Mouse (Mus musculus) ES-E14 (cell line): ENCODE results near the gene U2surp. TPM values are rescaled to one million over a fixed set of nuclear protein-coding genes. Genes with fewer than 3 reads are reported as not detected.

Experiments
- DNase-seq: peaks from one replicate; pipeline ENCODE4 v3.0.0-alpha.2; 2013; ENCODE audit warnings: low read depth, low spot score
- H3K27ac ChIP-seq: 2 replicates; pipeline ENCODE4 v1.5.1; 2012; ENCODE audit warnings: low read depth, mild to moderate bottlenecking, low read length, moderate library complexity, mixed read lengths; ENCODE audit not compliant: poor library complexity, insufficient read depth, severe bottlenecking
- H3K36me3 ChIP-seq: 2 replicates; pipeline ENCODE4 v1.6.1; 2012; ENCODE audit warnings: mild to moderate bottlenecking, low read length, moderate library complexity, mixed read lengths; ENCODE audit not compliant: control insufficient read depth, poor library complexity, insufficient read depth, severe bottlenecking
- H3K4me1 ChIP-seq, 2 experiments: fragments of 150-350 bp in 1 of 2; sonication (generic) in 1 of 2; 2 replicates each; pipeline ENCODE4 v1.6.1; 2012; ENCODE audit warnings: low read length in 2 of 2, mild to moderate bottlenecking in 1 of 2, mixed read lengths in 1 of 2; ENCODE audit not compliant: control insufficient read depth in 2 of 2, insufficient read depth in 2 of 2, poor library complexity in 1 of 2
- H3K4me3 ChIP-seq, 2 experiments: fragments of 150-350 bp in 1 of 2; sonication (generic) in 1 of 2; 2 replicates each; pipeline ENCODE4 v1.5.1; 2012; ENCODE audit warnings: low read length in 2 of 2, low read depth in 1 of 2, mild to moderate bottlenecking in 1 of 2, mixed read lengths in 1 of 2; ENCODE audit not compliant: insufficient read depth in 1 of 2, poor library complexity in 1 of 2, severe bottlenecking in 1 of 2
- H3K9ac ChIP-seq: 2 replicates; pipeline ENCODE4 v1.6.1; 2012; ENCODE audit warnings: low read depth, mild to moderate bottlenecking, low read length, mixed read lengths; ENCODE audit not compliant: poor library complexity, insufficient read depth, severe bottlenecking
- H3K9me3 ChIP-seq: fragments of 150-350 bp; sonication (generic); 2 replicates; pipeline ENCODE4 v1.6.1; 2012; ENCODE audit warnings: low read depth, mild to moderate bottlenecking, low read length; ENCODE audit not compliant: control insufficient read depth, insufficient read depth
- CHD2 ChIP-seq: IDR thresholded peaks from 2 replicates; pipeline ENCODE4 v1.6.1; 2014; ENCODE audit warnings: mild to moderate bottlenecking, low read depth, low read length, inconsistent platforms
- HCFC1 ChIP-seq: IDR thresholded peaks from 2 replicates; pipeline ENCODE4 v1.6.1; 2012; ENCODE audit warnings: low read length, inconsistent platforms, borderline replicate concordance; ENCODE audit not compliant: insufficient read depth
- MAFK ChIP-seq: IDR thresholded peaks from 2 replicates; pipeline ENCODE4 v1.6.1; 2014; ENCODE audit warnings: mild to moderate bottlenecking, low read depth, low read length, inconsistent platforms; ENCODE audit not compliant: insufficient read depth
- ZC3H11A ChIP-seq: IDR thresholded peaks from 2 replicates; pipeline ENCODE4 v1.6.1; 2012; ENCODE audit warnings: low read depth, mild to moderate bottlenecking, inconsistent platforms, low read length, borderline replicate concordance
- ZNF384 ChIP-seq: IDR thresholded peaks from 2 replicates; pipeline ENCODE4 v1.6.1; 2012; ENCODE audit warnings: low read depth, low read length, inconsistent platforms
- in situ Hi-C, 2 experiments: fragments of 600-800 bp; cut with MboI; formaldehyde crosslinking; loops; one replicate each; pipeline ENCODE4 v1.15.1; 2025; ENCODE audit warnings: low sequenced_read_pairs in 2 of 2, inconsistent platforms in 1 of 2; ENCODE audit not compliant: unreplicated experiment in 2 of 2
- total RNA-seq: library from RNA; depleted of rRNA; stranded (reverse); fragments of 300-350 nt; gene quantifications from 2 replicates; pipeline ENCODE4 v1.2.3, GENCODE M21; 2012

The U2surp gene
- total RNA-seq, 1 experiment, result 95.3 TPM

DNA sequence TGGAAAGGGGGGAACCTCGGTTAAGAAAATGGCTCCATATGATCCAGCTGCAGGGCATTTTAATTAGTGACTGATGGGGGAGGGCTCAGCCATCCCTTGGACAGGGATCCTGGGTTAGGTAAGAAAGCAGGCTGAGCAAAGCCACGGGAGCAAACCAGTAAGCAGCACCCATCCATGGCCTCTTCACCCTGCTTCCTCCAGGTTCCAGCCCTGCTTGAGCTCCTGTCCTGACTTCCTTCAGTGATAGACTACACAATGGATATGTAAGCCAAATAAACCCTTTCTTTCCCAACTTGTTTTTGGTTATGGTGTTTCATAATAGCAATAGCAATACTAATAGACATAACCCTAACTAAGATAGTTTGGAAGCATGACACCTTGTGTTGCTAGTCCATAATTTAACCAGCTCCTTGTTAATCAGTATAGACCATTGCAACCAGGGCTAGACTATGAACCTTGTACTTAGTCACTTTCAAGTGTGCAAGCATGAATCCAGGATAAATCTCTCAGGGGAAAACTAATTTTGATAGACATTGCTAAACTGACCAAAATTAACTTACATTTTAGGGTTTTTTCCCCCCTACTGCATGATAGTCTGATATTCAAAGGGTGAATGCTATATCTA lies 27.5 kb upstream of the U2surp start:
- H3K4me1 ChIP-seq, result peaks cover 0 to 2% of the 10 kb centered on the region in 2 experiments; a peak in 1 of 4 replicates
- no peak overlapping the region for H3K4me3 ChIP-seq
- no peak overlapping the region for H3K27ac ChIP-seq
- H3K9ac ChIP-seq, result no peak overlapping the region
- H3K9me3 ChIP-seq, result no peaks in the 10 kb centered on the region
- no peaks in the 10 kb centered on the region for H3K36me3 ChIP-seq
- TF ChIP-seq MAFK (no peak), CHD2 (no peak), ZC3H11A (no peak), ZNF384 (no peak), HCFC1 (no peak)
- DNase-seq, result no peak
- in situ Hi-C loops, result loop anchor here in 1 of 2 experiments (10.0 kb wide), 1 partner anchor 156 kb away; no protein-coding TSS in a partner anchor

DNA sequence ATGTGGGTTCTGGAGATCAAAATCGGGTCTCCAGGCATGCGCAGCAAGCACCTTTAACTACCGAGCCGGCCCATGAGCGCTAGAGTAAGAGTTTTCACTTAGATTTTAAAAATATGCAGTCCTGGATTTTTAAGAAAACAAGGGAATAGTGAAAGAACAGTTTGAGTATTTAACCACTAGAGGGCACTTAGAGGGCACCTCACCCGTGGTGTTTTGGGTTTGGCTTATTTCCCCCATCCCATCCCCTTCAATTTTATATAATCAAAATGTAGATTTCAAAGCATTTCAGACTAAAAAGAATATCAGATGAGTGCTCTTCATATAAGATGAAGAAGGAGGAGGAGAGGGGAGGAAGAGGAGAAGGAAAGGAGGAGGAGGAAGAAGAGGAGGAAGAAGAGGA lies 22.0 kb upstream of the U2surp start:
- no peak overlapping the region for H3K4me3 ChIP-seq
- H3K9me3 ChIP-seq, result no peaks in the 10 kb centered on the region
- H3K36me3 ChIP-seq, result no peaks in the 10 kb centered on the region
- no peak overlapping the region for H3K9ac ChIP-seq
- no peaks in the 10 kb centered on the region for H3K4me1 ChIP-seq
- no peak for DNase-seq
- H3K27ac ChIP-seq, result no peak overlapping the region
- TF ChIP-seq ZNF384, result no peak
- in situ Hi-C loops, result loop anchor here in 1 of 2 experiments (10.0 kb wide), 1 partner anchor 161 kb away; no protein-coding TSS in a partner anchor

DNA sequence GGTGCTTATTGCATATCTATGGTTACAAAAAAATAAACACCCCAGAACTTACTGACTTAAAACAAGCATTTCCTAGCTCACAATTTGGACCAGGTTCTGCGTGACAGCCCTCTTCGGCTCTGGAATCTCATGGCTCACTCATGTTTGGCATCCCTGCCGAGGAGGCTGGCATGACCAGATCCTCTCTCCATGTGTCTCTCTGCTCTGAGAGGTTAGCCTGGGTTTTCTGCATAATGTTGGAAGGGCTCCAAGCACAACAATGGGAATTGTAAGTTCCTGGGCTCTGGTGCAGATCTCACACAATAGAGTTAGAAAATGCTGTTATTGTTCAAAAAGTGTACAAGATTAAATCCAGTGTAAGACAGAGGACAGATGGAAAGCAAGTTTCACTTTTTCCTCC lies 19.3 kb upstream of the U2surp start:
- Histone ChIP-seq H3K9ac (no peak overlapping the region), H3K9me3 (no peaks in the 10 kb centered on the region), H3K4me3 (no peak overlapping the region), H3K27ac (no peak overlapping the region), H3K36me3 (no peaks in the 10 kb centered on the region), H3K4me1 (no peaks in the 10 kb centered on the region)
- TF ChIP-seq CHD2 (no peak), MAFK (no peak), ZNF384 (no peak), HCFC1 (no peak), ZC3H11A (no peak)
- in situ Hi-C loops, result loop anchor here in 1 of 2 experiments (10.0 kb wide), 1 partner anchor 164 kb away; no protein-coding TSS in a partner anchor
- DNase-seq, result no peak

DNA sequence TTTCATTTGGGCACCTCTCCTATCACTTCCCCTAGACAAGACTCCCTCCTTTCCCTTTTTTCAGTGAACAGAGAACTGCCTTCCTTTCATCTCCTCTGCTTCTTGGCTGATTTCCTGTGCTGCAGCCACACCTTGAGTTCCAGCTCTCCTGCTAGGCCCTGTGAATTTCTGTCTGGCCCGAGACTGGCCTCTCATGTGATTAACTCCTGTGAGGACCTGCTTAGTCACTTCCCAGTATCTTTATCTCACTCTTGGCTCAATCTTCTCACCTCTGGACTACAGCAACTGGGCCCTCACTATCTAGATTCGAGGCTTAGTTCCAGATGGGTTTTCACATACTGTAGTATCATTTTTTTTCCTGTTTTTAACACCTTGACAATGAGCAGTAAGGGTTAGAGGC lies 15.9 kb upstream of the U2surp start:
- H3K4me3 ChIP-seq, result no peak overlapping the region
- H3K36me3 ChIP-seq, result no peaks in the 10 kb centered on the region
- in situ Hi-C loops, result no loop called here
- peaks cover 0 to 6% of the 10 kb centered on the region in 2 experiments for H3K4me1 ChIP-seq
- H3K9me3 ChIP-seq, result no peaks in the 10 kb centered on the region
- no peak overlapping the region for H3K27ac ChIP-seq
- H3K9ac ChIP-seq, result no peak overlapping the region
- TF ChIP-seq HCFC1, result no peak
- no peak for TF ChIP-seq ZNF384
- no peak for TF ChIP-seq ZC3H11A
- no peak for TF ChIP-seq CHD2
- no peak for TF ChIP-seq MAFK
- no peak for DNase-seq

DNA sequence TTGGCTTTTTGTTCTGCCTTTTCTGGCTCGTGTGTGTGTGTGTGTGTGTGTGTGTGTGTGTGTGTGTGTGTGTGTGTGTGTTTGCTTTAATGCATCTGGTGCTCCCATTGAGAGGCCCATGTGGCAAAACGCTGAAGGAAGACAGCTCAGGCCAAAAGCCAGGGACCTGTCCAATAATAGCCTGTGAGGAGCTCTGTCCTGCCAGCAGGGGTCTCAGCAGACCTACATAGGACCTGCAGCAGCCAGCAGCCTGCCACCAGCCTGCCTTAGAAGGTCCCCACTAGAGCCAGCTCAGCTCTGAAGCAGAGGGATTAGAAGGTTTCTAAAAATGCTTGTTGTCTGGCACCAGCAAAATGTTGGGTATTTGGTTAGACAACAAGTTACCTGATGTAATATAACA lies 14.2 kb upstream of the U2surp start:
- TF ChIP-seq ZNF384 (no peak), ZC3H11A (no peak), MAFK (no peak), HCFC1 (no peak), CHD2 (no peak)
- H3K36me3 ChIP-seq, result no peaks in the 10 kb centered on the region
- no peak overlapping the region for H3K4me3 ChIP-seq
- no peak overlapping the region for H3K9ac ChIP-seq
- in situ Hi-C loops, result no loop called here
- no peak for DNase-seq
- H3K9me3 ChIP-seq, result no peaks in the 10 kb centered on the region
- peaks cover 4 to 7% of the 10 kb centered on the region in 2 experiments for H3K4me1 ChIP-seq
- H3K27ac ChIP-seq, result no peak overlapping the region
